Mouse (Mus musculus): ENCODE results near the gene Gm42517. TPM values are rescaled to one million over a fixed set of nuclear protein-coding genes. Genes with fewer than 3 reads are reported as not detected.
A peak's percentile ranks its signal among the peaks of the same experiment; 100 is the strongest.

Gene Gm42517
- polyA plus RNA-seq (2012; rRNA removed), result 0.53 and 0.78 TPM in 2 replicates

DNA sequence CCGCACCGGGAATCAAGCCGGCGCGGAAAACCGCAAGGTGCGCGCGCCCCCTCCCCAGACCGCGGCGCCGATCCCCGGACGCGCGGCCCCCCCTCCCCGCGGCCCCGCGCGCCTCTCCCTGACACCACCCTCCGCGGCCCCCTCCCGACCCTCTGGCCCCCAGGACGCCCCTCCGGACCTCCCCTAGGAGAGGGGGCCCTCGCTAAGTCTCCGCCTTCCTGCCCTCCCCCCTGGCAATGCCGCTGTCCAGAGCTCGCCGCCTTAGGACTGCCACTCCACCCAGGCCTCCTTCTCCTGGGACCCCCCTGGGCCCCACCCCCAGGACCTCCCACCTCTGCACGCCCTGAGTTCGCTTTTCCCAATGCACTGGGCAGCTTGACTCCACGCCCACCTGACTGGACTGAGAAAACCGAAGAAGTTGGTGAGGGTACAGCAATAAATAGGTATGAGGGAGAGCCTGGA is at the start of gene Gm42517:
Gm42517 (minus strand) TSS at position 52 of the 462 bp plus-strand sequence.
- H3K4me1 ChIP-seq (ENCODE audit: control insufficient read depth, insufficient read depth, low read length), result peaks cover 25% of the 10 kb centered on the region
- no peaks in the 10 kb centered on the region for H3K36me3 ChIP-seq (ENCODE audit: control insufficient read depth, insufficient read depth, low read length)
- no peak for TF ChIP-seq CTCF (IDR thresholded peaks at IDR 0.05; ENCODE audit: control insufficient read depth, insufficient read depth, insufficient replicate concordance, low read depth, low read length)
- TF ChIP-seq POLR2A (IDR thresholded peaks at IDR 0.05; ENCODE audit: control insufficient read depth, low read depth, low read length), result no peak
- H3K4me3 ChIP-seq (ENCODE audit: control insufficient read depth, low read depth, low read length), result peak within 1 kb of the TSS; percentile 77
- no peak within 1 kb of the TSS for H3K27ac ChIP-seq (ENCODE audit: control insufficient read depth, insufficient read depth, low read depth, low read length)
- H3K27me3 ChIP-seq (ENCODE audit: control insufficient read depth, insufficient read depth, low read length), result no peaks in the 10 kb centered on the region

GRCm38 (mm10) chr5:108414711-108415110 is 47.0 kb upstream of the Gm42517 start:
- Histone ChIP-seq H3K4me3 (ENCODE audit: control insufficient read depth, low read depth, low read length) (no peak overlapping the region), H3K36me3 (ENCODE audit: control insufficient read depth, insufficient read depth, low read length) (no peaks in the 10 kb centered on the region), H3K27me3 (ENCODE audit: control insufficient read depth, insufficient read depth, low read length) (no peaks in the 10 kb centered on the region), H3K4me1 (ENCODE audit: control insufficient read depth, insufficient read depth, low read length) (no peaks in the 10 kb centered on the region), H3K27ac (ENCODE audit: control insufficient read depth, insufficient read depth, low read depth, low read length) (no peak overlapping the region)
- TF ChIP-seq POLR2A (IDR thresholded peaks at IDR 0.05; ENCODE audit: control insufficient read depth, low read depth, low read length) (no peak), CTCF (IDR thresholded peaks at IDR 0.05; ENCODE audit: control insufficient read depth, insufficient read depth, insufficient replicate concordance, low read depth, low read length) (no peak)

DNA sequence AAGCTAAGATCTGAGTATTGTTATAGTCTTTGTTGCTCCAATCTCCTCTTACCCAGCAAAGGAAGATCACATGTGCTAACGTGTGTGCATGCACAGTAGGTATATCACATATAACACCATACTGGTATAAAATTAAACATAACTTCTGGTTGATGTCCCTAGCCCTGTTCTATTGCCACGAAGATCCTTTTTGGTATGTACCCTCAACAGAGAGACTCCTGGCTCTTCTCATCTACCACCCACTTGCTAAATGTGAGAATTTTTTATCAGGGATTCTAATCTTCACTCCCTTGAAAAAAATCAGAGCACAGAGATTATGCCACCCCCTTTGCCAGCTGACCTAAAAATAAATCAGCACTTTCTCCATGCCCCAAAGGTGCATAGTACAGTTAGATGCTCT is 39.3 kb upstream of the Gm42517 start:
- TF ChIP-seq CTCF (IDR thresholded peaks at IDR 0.05; ENCODE audit: control insufficient read depth, insufficient read depth, insufficient replicate concordance, low read depth, low read length) (no peak), POLR2A (IDR thresholded peaks at IDR 0.05; ENCODE audit: control insufficient read depth, low read depth, low read length) (no peak)

GRCm38 (mm10) chr5:108405460-108405859 is 37.7 kb upstream of the Gm42517 start:
- H3K4me1 ChIP-seq (ENCODE audit: control insufficient read depth, insufficient read depth, low read length), result no peaks in the 10 kb centered on the region
- TF ChIP-seq POLR2A (IDR thresholded peaks at IDR 0.05; ENCODE audit: control insufficient read depth, low read depth, low read length) (no peak), CTCF (IDR thresholded peaks at IDR 0.05; ENCODE audit: control insufficient read depth, insufficient read depth, insufficient replicate concordance, low read depth, low read length) (no peak)
- no peak overlapping the region for H3K4me3 ChIP-seq (ENCODE audit: control insufficient read depth, low read depth, low read length)
- H3K27ac ChIP-seq (ENCODE audit: control insufficient read depth, insufficient read depth, low read depth, low read length), result no peak overlapping the region
- H3K36me3 ChIP-seq (ENCODE audit: control insufficient read depth, insufficient read depth, low read length), result no peaks in the 10 kb centered on the region
- no peaks in the 10 kb centered on the region for H3K27me3 ChIP-seq (ENCODE audit: control insufficient read depth, insufficient read depth, low read length)

More for the DNA sequence above, 39.3 kb upstream of the Gm42517 start:
- Histone ChIP-seq H3K27me3 (ENCODE audit: control insufficient read depth, insufficient read depth, low read length) (no peaks in the 10 kb centered on the region), H3K36me3 (ENCODE audit: control insufficient read depth, insufficient read depth, low read length) (no peaks in the 10 kb centered on the region), H3K4me3 (ENCODE audit: control insufficient read depth, low read depth, low read length) (no peak overlapping the region), H3K27ac (ENCODE audit: control insufficient read depth, insufficient read depth, low read depth, low read length) (no peak overlapping the region), H3K4me1 (ENCODE audit: control insufficient read depth, insufficient read depth, low read length) (no peaks in the 10 kb centered on the region)

GRCm38 (mm10) chr5:108403453-108403852 is 35.7 kb upstream of the Gm42517 start:
- TF ChIP-seq CTCF (IDR thresholded peaks at IDR 0.05; ENCODE audit: control insufficient read depth, insufficient read depth, insufficient replicate concordance, low read depth, low read length) (no peak), POLR2A (IDR thresholded peaks at IDR 0.05; ENCODE audit: control insufficient read depth, low read depth, low read length) (no peak)
- no peaks in the 10 kb centered on the region for H3K27me3 ChIP-seq (ENCODE audit: control insufficient read depth, insufficient read depth, low read length)
- no peak overlapping the region for H3K27ac ChIP-seq (ENCODE audit: control insufficient read depth, insufficient read depth, low read depth, low read length)
- H3K4me3 ChIP-seq (ENCODE audit: control insufficient read depth, low read depth, low read length), result no peak overlapping the region
- no peaks in the 10 kb centered on the region for H3K4me1 ChIP-seq (ENCODE audit: control insufficient read depth, insufficient read depth, low read length)
- H3K36me3 ChIP-seq (ENCODE audit: control insufficient read depth, insufficient read depth, low read length), result no peaks in the 10 kb centered on the region

- H3K4me3 ChIP-seq (ENCODE audit: control insufficient read depth, low read depth, low read length), result no peak overlapping the region
- no peak overlapping the region for H3K27ac ChIP-seq (ENCODE audit: control insufficient read depth, insufficient read depth, low read depth, low read length)
- TF ChIP-seq CTCF (IDR thresholded peaks at IDR 0.05; ENCODE audit: control insufficient read depth, insufficient read depth, insufficient replicate concordance, low read depth, low read length) (no peak), POLR2A (IDR thresholded peaks at IDR 0.05; ENCODE audit: control insufficient read depth, low read depth, low read length) (no peak)
Observed at GRCm38 (mm10) chr5:108389744-108390143, 22.0 kb upstream of the Gm42517 start.

DNA sequence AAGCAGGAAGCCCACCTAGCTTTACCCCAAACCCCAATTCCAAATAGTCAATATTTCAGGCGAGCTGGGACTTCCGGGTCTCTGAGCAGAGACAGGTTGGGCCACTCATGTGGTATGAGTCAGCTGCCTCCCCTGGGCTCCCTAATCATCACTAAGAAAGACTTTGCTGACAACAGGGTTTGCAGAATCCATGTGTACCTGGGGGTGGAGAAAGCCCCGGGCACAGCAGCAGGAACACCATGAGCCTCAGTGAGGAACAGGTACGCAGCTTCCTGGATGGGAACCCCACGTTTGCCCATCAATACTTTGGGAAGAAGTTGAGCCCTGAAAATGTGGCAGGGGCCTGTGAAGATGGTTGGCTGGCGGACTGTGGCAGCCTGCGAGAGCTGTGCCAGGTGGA is 20.5 kb upstream of the Gm42517 start, which contains the start of gene Pde6b:
Pde6b (plus strand) TSS at position 191 of the 400 bp plus-strand sequence.
- no peaks in the 10 kb centered on the region for H3K36me3 ChIP-seq (ENCODE audit: control insufficient read depth, insufficient read depth, low read length)
- TF ChIP-seq CTCF (IDR thresholded peaks at IDR 0.05; ENCODE audit: control insufficient read depth, insufficient read depth, insufficient replicate concordance, low read depth, low read length), result no peak
- TF ChIP-seq POLR2A (IDR thresholded peaks at IDR 0.05; ENCODE audit: control insufficient read depth, low read depth, low read length), result no peak
- H3K4me1 ChIP-seq (ENCODE audit: control insufficient read depth, insufficient read depth, low read length), result no peaks in the 10 kb centered on the region
- no peaks in the 10 kb centered on the region for H3K27me3 ChIP-seq (ENCODE audit: control insufficient read depth, insufficient read depth, low read length)
- no peak within 1 kb of the TSS for H3K27ac ChIP-seq (ENCODE audit: control insufficient read depth, insufficient read depth, low read depth, low read length)
- H3K4me3 ChIP-seq (ENCODE audit: control insufficient read depth, low read depth, low read length), result no peak within 1 kb of the TSS

More at GRCm38 (mm10) chr5:108389744-108390143, 22.0 kb upstream of the Gm42517 start:
- Histone ChIP-seq H3K4me1 (ENCODE audit: control insufficient read depth, insufficient read depth, low read length) (no peaks in the 10 kb centered on the region), H3K36me3 (ENCODE audit: control insufficient read depth, insufficient read depth, low read length) (no peaks in the 10 kb centered on the region), H3K27me3 (ENCODE audit: control insufficient read depth, insufficient read depth, low read length) (no peaks in the 10 kb centered on the region)

All from testis, adult 2 months (tissue).